Mouse (Mus musculus) embryonic stem cell, embryonic (primary cell): ENCODE data around the gene Pelp1.

Experiments used
- CTCF ChIA-PET, 4 experiments: fragments of 300-600 bp in 2 of 4; fragments of 350-600 bp in 2 of 4; sonication (Branson Sonifier 250); formaldehyde crosslinking; loops; one replicate each; lab custom pipeline; 2022; ENCODE audit warnings: inconsistent platforms in 2 of 4; lab: Charles Lee
- POLR2A ChIA-PET, 4 experiments: fragments of 300-600 bp in 2 of 4; fragments of 350-600 bp in 2 of 4; sonication (Branson Sonifier 250); formaldehyde crosslinking; loops; one replicate each; lab custom pipeline; 2022; ENCODE audit warnings: antibody characterized with exemption in 4 of 4, inconsistent platforms in 1 of 4; lab: Charles Lee

The Pelp1 gene

DNA sequence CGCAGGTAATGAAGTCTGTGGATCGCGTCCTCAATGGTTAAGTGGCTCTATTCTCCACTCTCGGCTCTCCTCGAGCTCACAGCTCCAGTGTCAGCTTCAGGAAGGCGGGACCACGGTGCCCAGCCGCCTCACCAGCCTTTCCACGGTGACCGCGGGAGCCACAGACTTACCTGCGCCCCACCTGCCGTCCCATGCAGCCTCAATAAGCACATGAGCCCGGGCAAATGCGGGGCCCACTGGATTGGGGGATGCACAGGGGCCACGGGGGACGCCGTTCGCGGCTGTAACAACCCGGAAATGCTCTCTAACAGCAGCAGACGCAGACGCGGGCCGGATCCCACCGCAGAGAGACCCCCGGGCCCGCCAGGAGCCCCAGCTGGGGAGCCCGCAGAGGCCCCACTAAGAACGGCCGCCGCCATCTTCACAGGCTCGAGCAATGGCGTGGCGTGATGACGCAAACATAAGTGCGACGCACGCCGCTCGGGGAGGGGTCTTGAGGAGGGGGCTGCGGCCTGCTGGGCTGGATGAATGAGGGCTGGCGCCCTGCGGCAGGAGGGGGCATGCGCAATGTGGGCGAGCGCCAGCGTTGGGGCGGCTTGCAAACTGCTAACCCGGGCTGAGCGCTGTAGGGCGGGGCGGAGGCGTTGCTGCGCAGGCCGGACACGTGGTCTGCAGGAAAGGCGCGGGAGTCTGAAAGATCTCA is at the start of gene Pelp1:
TSS of gene Pelp1 (minus strand) at position 438 of the 703 bp plus-strand sequence.
- ChIA-PET CTCF (interaction anchor here in 2 of 4 experiments (0.6 to 1.2 kb wide), 3 partner anchors 22 to 348 kb away, joined by 3 to 5 read pairs (median 4); partner anchors contain the start of gene Arrb2 (in 1 of the 2)), POLR2A (interaction anchor here (0.6 to 3.3 kb wide), 54 partner anchors 9 to 610 kb away, joined by 3 to 47 read pairs (median 4); partner anchors contain the start of genes Arrb2 (in 3 of the 4), Psmb6 (in 2 of the 4), Rnf167 (in 2 of the 4) and Slc25a11 (in 2 of the 4))

DNA sequence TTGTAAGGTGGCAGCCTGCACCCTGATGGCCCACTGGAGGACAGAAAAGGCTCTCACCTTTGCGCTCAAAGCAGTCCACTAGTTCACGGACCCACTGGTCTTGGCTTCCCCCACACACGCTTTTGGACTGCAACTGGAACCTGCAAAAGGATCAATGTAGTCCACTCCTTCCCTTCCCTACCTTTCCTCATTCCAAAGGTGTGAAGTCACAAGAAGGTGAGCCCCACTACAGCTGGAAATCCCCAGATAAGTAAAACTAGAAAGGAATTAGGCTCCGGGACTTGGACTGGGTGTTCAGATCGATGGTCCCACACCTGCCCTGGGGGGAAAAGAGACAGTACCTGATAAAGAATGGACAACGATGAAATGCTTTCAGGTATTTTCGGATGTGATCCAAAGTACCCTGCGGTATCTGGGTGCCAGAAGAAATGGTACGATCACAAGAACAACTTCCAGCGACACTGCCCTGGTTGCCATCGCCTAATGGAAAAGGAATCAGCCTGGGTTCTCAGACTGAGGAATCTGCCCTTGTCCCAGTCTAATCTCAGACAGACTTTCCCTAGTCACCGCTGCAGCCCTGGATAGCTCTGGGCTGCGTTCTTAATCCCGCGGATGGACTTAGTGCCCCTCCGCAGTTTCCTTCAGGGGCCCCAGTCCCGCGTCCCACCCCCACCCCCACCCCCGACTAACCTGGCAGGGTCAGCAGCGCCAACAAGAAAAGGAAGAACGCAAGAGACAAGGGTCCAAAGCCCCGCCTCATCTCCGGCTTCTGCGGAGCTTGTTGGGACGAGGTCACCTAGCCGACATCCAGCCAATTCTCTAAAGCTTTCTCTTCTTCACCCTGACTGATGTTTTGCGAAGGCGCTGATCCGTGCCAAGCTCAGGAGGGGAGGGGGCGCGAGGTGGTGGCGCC is 49.1 kb upstream of the Pelp1 start, which contains the start of gene Zmynd15:
TSS of gene Zmynd15 (plus strand) at position 746 of the 913 bp plus-strand sequence.
- POLR2A ChIA-PET: interaction anchor here in 3 of 4 experiments (0.5 to 2.9 kb wide), 11 partner anchors 15 to 210 kb away, joined by 3 to 14 read pairs (median 3); partner anchors contain the start of genes Arrb2 (in 2 of the 3), Gltpd2 (in 1 of the 3), Gp1ba (in 1 of the 3) and Spag7 (in 1 of the 3)

DNA sequence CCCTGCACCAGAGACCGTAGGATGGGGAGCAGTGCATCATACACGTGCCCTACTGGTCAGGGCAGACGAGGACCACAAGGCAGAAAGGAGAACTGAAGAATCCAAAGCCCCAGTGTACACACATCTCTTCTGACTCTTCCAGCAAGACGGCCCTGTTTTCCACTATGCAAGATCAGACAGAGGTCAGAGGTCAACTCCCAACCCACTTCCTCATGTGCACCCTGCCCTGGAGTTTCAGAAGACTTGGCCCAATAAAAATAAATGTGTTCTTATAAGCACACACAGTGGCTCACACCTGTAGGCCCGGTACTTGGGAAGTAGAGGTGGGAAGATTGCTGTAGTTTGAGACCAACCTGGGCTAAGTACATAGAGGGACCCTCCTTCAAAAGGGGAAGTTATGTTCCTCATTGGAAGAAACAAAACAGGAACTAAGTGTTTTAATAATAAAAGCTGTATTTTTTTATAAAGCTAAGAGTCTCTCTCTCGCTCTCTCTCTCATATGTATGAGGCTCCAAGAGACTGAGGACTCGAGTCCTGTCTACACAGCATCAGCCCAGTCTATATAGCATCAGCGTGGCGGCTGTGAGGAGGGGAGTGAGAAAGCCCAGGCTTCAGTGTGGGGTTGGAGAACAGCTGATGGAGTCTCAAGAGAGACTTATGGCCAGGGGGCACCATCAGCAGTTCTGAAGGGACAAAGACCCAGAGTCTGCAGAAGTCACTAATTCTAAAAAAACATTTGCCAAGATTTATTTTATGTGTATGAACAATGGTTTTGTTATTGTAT is 43.6 kb upstream of the Pelp1 start:
- ChIA-PET POLR2A (interaction anchor here (0.6 to 2.4 kb wide), 13 partner anchors 8 to 532 kb away, joined by 3 to 27 read pairs (median 6); partner anchors contain the start of genes Arrb2 (in 3 of the 4), 4930544D05Rik (in 1 of the 4), Eif5a (in 1 of the 4) and Rnf167 (in 1 of the 4)), CTCF (interaction anchor here in 3 of 4 experiments (0.6 to 1.6 kb wide), 3 partner anchors 12 to 78 kb away, joined by 4 to 12 read pairs (median 4); partner anchors contain the start of gene Arrb2 (in 1 of the 3))

More for the DNA sequence above, 49.1 kb upstream of the Pelp1 start, which contains the start of gene Zmynd15:
- CTCF ChIA-PET: interaction anchor here in 3 of 4 experiments (0.6 to 1.2 kb wide), 10 partner anchors 26 to 1104 kb away, joined by 3 to 6 read pairs (median 4); partner anchors contain the start of genes Arrb2 (in 2 of the 3), 0610010K14Rik (in 1 of the 3) and 4930544D05Rik (in 1 of the 3)

DNA sequence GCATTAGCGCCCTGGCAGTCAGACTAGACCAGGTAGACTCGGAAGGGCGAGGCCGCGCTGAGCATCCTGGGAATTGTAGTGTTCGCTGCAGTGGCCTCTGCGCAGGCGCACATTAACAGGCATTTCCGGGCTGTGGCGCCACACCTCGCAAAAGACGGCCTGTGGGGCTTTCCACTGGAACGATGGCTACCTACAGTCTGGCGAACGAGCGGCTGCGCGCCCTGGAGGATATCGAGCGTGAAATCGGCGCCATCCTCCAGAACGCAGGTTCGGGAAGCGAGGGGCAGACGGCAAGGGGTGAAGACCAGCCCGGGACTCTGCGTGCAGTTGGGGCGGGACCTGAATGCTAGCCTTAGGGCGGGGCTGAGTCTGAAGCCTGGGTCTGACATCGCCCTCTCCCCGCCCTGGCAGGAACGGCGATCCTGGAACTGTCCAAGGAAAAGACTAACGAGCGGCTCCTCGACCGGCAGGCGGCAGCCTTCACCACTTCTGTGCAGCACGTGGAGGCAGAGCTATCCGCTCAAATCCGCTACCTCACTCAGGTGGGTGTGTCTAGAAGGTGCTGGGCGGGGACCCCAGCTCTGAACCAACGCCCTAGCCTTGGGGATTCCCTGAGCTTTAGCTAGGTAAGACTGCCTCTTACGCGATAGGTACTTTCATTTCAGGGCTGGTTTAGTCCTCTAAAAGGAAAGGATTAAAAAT is 42.1 kb upstream of the Pelp1 start, which contains the start of gene Med11:
TSS of gene Med11 (plus strand) at position 123 of the 702 bp plus-strand sequence.
- CTCF ChIA-PET: interaction anchor here (0.6 to 1.6 kb wide), 31 partner anchors 12 to 326 kb away, joined by 3 to 31 read pairs (median 4); partner anchors contain the start of genes Arrb2 (in 4 of the 4), 4930544D05Rik (in 2 of the 4), Alox12e (in 1 of the 4) and Rnf167 (in 1 of the 4)
- POLR2A ChIA-PET: interaction anchor here in 3 of 4 experiments (0.6 to 2.4 kb wide), 43 partner anchors 11 to 1459 kb away, joined by 3 to 27 read pairs (median 4); partner anchors contain the start of genes Arrb2 (in 3 of the 3), Pelp1 (in 2 of the 3), Rnf167 (in 2 of the 3) and Spag7 (in 2 of the 3)

DNA sequence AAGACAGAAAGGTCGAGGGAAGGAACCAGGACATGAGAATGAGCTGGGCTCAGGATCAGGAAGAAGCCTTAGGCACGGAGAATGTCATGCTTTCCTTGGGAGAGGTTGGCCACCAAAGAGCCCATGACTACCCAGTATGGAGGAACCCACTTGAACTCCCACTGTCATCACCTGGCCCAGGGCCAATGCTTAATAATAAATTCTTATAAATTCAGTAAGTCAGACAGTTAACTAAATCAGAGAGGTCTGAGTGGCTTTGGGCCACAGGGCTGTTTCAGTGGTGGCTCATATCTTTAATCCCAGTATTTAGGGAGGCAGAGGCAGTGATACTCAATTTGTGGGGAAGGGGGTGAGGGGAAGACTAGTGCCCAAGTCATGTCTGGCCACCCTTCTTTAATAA is 41.1 kb upstream of the Pelp1 start:
- ChIA-PET CTCF (no interaction called here), POLR2A (interaction anchor here in 2 of 4 experiments (1.4 to 1.5 kb wide), 2 partner anchors 19 to 40 kb away, joined by 3 to 6 read pairs; partner anchors contain the start of gene Arrb2 (in 1 of the 2))

DNA sequence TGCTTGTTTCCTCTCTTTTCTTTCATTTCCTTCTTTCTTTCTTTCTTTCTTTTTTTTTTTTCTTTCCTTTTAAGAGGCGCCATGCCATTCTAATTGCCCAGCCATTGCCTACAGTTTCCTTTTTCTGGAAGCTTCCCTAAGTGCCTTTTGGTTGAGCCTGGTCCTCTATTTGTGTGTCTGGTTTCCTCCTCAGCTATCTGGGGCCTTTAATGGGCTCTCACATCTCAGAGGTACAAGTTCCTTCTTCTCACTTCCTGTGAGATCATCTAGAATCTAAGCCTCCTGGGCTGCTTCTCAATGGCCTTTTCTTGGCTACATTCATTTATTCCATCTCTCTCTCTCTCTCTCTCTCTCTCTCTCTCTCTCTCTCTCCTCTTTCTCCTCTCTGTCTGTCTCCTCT is 37.5 kb upstream of the Pelp1 start:
- POLR2A ChIA-PET: interaction anchor here in 1 of 4 experiments (0.7 kb wide), 1 partner anchor 15 kb away, joined by 3 read pairs; the partner anchor contains the start of gene Arrb2
- CTCF ChIA-PET: interaction anchor here in 1 of 4 experiments (0.8 kb wide), 1 partner anchor 35 kb away, joined by 3 read pairs; no protein-coding TSS in a partner anchor

DNA sequence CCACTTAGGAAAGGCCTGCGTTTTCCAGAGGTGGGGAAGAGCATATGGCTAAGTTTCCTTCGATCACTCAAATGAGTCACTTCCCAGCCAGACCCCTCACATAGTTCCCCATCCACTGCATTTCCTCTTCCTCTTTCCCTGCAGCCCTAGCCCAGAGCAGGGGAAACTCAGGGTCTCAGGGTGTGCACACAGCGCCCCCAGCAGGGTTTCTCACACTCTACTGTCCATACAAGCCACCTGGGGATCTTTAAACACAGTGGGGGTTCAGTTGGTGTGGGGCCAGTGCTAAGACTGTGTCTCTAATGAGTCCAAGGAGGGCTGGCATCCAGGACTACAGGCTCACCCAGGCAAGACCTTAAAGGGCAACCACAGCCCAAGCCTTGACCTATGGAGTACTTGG is 36.9 kb upstream of the Pelp1 start:
- ChIA-PET CTCF (interaction anchor here in 1 of 4 experiments (0.6 kb wide), 1 partner anchor 181 kb away, joined by 4 read pairs; no protein-coding TSS in a partner anchor), POLR2A (no interaction called here)

DNA sequence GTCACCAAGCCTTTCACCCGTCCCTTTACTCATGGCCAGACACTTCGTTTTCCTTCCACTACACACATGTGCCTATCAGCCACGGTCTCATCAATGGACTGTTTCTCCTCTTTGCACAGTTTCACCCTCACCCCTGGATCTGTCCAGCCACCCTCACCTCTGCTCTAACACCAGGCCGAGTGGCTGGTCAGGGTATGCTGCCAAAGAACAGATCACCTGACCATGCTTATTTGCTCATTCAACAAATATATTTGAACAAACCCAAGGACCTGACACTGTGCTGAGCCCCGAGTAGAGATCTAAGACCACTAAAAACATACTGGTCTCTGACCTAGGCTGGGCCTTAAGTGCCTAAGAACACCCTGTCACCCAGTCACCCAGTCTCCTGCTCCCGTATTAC is 34.8 kb upstream of the Pelp1 start:
- ChIA-PET CTCF (interaction anchor here in 1 of 4 experiments (0.6 kb wide), 1 partner anchor 680 kb away, joined by 4 read pairs; no protein-coding TSS in a partner anchor), POLR2A (interaction anchor here in 2 of 4 experiments (1.0 to 2.4 kb wide), 3 partner anchors 12 to 34 kb away, joined by 3 to 12 read pairs (median 4); partner anchors contain the start of gene Arrb2 (in 2 of the 2))

DNA sequence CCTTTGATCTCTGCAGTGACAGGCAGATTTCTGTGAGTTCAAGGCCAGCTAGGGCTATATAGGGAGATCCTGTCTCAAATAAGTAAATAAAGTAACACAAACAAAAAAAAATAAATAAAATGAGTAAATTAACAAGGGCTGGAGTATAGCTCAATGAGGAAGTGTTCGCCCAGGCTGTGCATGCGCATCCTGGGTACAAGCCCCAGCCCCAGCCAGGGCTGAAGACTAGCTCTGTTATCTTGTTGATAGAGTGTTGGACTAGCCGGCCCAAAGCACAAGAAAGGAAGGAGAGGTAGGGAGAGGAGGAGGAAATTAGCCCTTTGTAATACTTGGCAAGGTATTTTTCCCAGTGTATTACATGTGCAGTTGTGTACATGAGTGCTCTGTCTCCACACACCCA is 34.1 kb upstream of the Pelp1 start:
- ChIA-PET POLR2A (interaction anchor here (0.7 to 2.4 kb wide), 6 partner anchors 11 to 33 kb away, joined by 3 to 12 read pairs (median 3); partner anchors contain the start of genes Arrb2 (in 4 of the 4), Cxcl16 (in 1 of the 4) and Zmynd15 (in 1 of the 4)), CTCF (no interaction called here)

DNA sequence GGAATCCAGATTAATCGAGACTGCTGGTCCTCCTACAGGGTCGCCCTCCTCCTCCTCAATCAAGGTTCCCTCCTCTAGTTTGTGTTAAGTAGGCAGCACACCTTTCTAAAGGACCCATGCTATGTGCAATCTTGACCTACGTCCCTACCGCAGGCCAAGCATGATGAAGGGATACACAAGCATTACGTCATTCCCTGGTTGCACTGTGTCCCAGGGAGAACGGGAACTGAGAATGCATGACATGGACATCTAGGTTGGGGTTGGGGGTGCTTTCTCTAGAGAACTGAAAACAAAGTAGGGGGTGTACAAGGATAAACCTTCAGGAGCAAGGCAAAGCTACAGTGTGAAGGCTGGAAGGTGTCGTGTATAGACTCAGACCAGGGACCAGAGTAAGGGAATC is 32.1 kb upstream of the Pelp1 start:
- ChIA-PET CTCF (no interaction called here), POLR2A (interaction anchor here in 2 of 4 experiments (2.4 to 2.5 kb wide), 2 partner anchors 9 kb away, joined by 8 to 12 read pairs; partner anchors contain the start of gene Arrb2 (in 2 of the 2))

DNA sequence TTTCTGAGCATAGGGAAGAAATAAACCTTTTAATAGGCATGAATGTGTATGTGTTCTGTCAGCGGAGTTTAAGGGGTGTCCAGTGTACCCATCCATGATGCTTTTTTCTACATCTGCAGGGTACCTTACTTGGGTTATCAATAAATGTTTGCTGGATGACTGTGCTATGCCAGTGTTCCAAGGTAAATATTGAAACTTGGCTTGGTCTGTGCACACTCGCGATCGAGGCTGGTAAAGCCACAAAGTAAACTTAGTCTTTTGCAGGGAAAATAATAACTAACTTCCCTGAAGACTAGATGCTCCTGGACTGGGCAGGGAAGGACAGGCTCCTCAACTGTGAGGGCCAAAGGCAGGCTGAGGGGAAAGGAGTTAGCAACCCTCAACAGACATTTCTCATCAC is 30.8 kb upstream of the Pelp1 start:
- POLR2A ChIA-PET: interaction anchor here in 2 of 4 experiments (1.7 to 2.5 kb wide), 2 partner anchors 8 to 12 kb away, joined by 4 to 8 read pairs; partner anchors contain the start of gene Arrb2 (in 1 of the 2)
- CTCF ChIA-PET: no interaction called here

DNA sequence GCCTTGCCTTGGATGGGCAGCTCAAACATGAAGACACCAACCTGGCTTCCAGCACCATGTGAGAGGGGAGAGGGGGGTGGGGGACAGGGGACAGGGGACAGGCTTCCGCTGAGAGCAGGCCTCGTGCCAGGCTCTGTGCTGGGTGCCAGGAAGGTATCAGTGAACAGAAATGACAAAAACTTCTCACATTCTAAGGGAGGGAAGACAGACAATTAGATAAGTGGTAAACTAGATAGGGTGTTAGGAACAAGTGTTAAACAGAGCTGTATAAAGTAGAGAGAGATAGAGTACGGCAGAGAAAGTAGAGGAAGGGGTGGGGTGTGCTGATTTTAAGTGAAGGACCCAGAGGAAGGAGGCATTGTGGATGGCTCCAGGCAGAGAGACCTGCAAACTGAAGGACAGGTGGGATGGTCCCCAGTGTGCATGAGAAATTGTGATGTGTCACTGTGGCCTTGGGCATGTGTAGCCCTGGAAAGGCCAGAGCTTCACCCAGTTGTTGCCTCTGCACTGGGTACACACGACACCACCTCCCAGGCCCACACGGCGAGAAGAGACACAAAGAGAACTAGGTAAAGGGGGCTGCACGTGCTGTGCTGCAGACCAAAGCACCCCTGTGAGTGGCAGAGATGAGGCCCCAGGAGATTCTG is 29.0 kb upstream of the Pelp1 start:
- CTCF ChIA-PET: interaction anchor here in 1 of 4 experiments (0.9 kb wide), 2 partner anchors 68 to 124 kb away, joined by 3 read pairs; no protein-coding TSS in a partner anchor
- POLR2A ChIA-PET: interaction anchor here in 2 of 4 experiments (0.9 to 1.7 kb wide), 3 partner anchors 9 to 14 kb away, joined by 3 to 4 read pairs (median 3); no protein-coding TSS in a partner anchor

DNA sequence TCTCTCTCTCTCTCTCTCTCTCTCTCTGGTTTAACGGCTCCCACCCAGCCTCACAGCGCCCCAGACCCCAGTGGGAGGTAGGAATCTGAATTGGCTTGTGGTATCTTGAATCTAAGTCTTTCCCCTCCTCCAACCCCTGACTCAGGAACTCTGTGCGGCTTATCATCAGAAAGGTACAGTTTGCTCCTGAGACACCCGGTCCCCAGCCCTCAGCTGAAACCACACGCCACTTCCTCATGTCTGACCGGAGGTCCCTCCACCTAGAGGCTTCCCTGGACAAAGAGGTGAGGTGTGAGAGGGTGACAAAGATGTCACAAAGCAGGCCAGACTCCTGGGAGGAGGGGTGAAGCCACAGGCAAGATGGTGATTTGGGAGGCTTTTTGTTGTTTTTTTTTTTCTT is 27.6 kb upstream of the Pelp1 start:
- ChIA-PET POLR2A (no interaction called here), CTCF (no interaction called here)

DNA sequence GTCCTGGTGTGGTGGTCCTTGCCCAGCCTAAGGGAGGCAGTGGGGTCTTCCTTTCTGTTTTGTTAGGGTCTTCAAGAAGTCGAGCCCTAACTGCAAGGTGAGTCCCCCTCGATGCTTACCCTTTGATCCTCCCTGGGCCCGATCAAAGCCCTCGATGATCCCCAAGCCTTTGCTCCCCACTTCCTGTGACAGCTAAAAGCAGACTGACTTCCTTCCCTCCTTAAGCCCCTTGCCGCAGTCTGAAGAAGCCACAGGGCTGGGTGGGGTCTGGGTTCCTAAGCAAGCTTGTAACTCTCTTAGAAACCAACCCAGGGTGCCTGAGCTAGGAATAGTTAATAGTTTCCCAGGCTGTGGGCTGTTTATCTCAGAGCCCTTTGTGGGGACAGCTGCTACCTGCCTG is 25.6 kb upstream of the Pelp1 start:
- ChIA-PET CTCF (interaction anchor here in 1 of 4 experiments (0.7 to 1.5 kb wide), 2 partner anchors 17 to 1783 kb away, joined by 3 to 4 read pairs; no protein-coding TSS in a partner anchor), POLR2A (interaction anchor here in 1 of 4 experiments (0.8 to 1.1 kb wide), 2 partner anchors 24 to 163 kb away, joined by 3 read pairs; partner anchors contain the start of genes Cxcl16 and Zmynd15)

DNA sequence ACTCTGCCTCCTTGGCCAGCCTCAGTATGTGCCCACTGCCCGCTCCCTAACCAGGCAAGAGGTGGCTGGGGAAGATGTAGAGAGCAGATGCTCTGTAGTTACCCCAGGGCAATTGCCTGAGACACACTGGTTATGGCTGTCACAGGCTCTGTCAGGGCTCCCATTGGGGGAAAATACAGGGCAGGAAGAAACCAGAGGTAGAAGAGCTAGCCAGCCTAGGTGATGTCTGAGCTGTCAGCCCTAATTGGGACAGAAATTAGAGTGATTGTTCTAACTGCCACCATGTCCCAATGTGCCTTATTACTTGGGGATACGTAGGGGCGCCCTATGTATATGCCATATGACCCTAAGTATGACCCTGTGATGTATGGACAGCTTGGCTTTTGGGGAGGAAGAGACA is 24.1 kb upstream of the Pelp1 start:
- CTCF ChIA-PET: interaction anchor here in 1 of 4 experiments (1.5 to 3.4 kb wide), 2 partner anchors 18 to 181 kb away, joined by 4 to 31 read pairs; partner anchors contain the start of genes 4930544D05Rik and Med11
- POLR2A ChIA-PET: interaction anchor here in 2 of 4 experiments (1.4 to 4.0 kb wide), 8 partner anchors 8 to 254 kb away, joined by 4 to 47 read pairs (median 6); partner anchors contain the start of genes Med11 (in 2 of the 2), Pelp1 (in 2 of the 2) and Camta2 (in 1 of the 2)
